Mouse (Mus musculus): ENCODE results near the gene Cenpv. TPM values are rescaled to one million over a fixed set of nuclear protein-coding genes. Genes with fewer than 3 reads are reported as not detected.

Gene Cenpv
- polyA plus RNA-seq, 1 experiment from 2014 or later, result 86.3 TPM

DNA sequence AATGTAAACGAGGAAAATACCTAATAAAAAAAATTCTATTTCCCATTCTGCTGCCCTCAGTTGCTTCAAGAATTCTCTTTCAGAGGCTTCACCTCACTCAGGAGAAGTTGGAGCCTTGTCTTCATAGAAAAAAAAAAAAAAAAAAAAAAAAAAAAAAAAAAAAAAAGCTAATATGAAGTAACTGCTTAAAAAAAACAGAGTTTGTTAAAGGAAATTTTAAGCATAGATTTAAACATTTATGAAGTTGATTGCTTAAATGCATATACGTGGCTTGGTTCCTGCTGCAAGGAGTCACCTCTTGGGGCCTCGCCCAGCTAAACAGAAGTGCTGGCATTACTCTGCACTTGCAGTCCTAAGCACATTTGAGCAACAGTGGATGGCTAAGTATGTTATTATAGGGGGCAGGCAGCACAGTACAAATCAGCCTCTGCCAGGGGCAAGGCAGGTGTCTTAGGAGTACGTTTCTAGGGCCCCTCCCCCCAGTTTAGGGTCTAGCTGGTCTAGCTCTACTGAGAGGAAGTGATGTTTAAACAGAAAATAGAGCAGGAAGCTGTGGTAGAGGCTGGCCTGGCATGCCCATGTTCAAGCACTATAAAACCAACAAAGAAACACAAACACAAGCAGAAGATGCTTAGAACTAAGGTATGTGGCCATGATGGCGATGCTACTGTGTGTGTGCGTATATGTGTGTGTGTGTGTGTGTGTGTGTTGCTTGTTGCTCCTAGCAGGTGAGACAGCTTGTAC is 35.1 kb upstream of the Cenpv start, which contains the start of gene Trpv2:
Trpv2 (plus strand) TSS at position 528 of the 744 bp plus-strand sequence.
- WGBS, result 84% methylated on average over 6 of the region's 6 CpGs
- H3K4me2 ChIP-seq (ENCODE audit: low read length), result peak within 1 kb of the TSS; percentile 94
- H3K4me3 ChIP-seq (replicated peaks; ENCODE audit: low read length), result peak within 1 kb of the TSS; percentile 58
- H3K36me3 ChIP-seq (ENCODE audit: control insufficient read depth, insufficient read depth), result no peaks in the 10 kb centered on the region
- peak within 1 kb of the TSS; percentile 68; the same call in 1 of the 2 replicates for H3K9ac ChIP-seq (replicated peaks; ENCODE audit: low read depth, low read length)
- no peaks in the 10 kb centered on the region for H3K9me3 ChIP-seq (ENCODE audit: control insufficient read depth, low read length)
- ATAC-seq, result no peak
- no peaks in the 10 kb centered on the region for H3K27me3 ChIP-seq (replicated peaks; ENCODE audit: control insufficient read depth, insufficient read depth, low read length)
- peaks cover 6% of the 10 kb centered on the region for H3K4me1 ChIP-seq (replicated peaks; ENCODE audit: control insufficient read depth, insufficient read depth, low read length)
- no peak within 1 kb of the TSS for H3K27ac ChIP-seq (ENCODE audit: low read length)

DNA sequence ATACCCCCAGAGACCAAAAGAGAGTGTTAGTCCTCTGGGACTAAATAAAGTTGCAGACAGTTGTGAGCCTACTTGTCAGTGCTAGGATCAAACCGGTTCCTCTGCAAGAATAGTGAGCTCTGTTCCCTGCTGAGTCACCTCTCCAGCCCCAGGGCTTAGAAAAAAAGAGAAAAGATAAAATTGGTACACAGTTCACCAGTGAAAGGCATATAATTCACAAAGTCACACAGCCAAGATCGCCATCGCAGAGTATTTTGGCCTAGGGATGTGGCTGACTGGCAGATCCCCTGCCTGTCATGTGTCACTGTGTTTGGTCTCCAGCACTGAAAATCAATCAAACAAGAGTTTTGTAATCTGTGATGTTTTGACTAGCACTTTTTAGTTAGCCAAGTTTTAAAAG is 29.2 kb upstream of the Cenpv start:
- Histone ChIP-seq H3K27me3 (replicated peaks; ENCODE audit: control insufficient read depth, insufficient read depth, low read length) (no peaks in the 10 kb centered on the region), H3K4me3 (replicated peaks; ENCODE audit: low read length) (no peak overlapping the region), H3K9me3 (ENCODE audit: control insufficient read depth, low read length) (no peaks in the 10 kb centered on the region), H3K27ac (ENCODE audit: low read length) (no peak overlapping the region), H3K9ac (replicated peaks; ENCODE audit: low read depth, low read length) (no peak overlapping the region), H3K36me3 (ENCODE audit: control insufficient read depth, insufficient read depth) (no peaks in the 10 kb centered on the region), H3K4me1 (replicated peaks; ENCODE audit: control insufficient read depth, insufficient read depth, low read length) (no peaks in the 10 kb centered on the region), H3K4me2 (ENCODE audit: low read length) (no peak overlapping the region)
- ATAC-seq, result no peak
- WGBS, result 76% methylated on average over 3 of the region's 3 CpGs

- Histone ChIP-seq H3K36me3 (ENCODE audit: control insufficient read depth, insufficient read depth) (no peaks in the 10 kb centered on the region), H3K4me1 (replicated peaks; ENCODE audit: control insufficient read depth, insufficient read depth, low read length) (no peaks in the 10 kb centered on the region), H3K4me2 (ENCODE audit: low read length) (no peak overlapping the region), H3K27ac (ENCODE audit: low read length) (no peak overlapping the region), H3K9ac (replicated peaks; ENCODE audit: low read depth, low read length) (no peak overlapping the region), H3K27me3 (replicated peaks; ENCODE audit: control insufficient read depth, insufficient read depth, low read length) (no peaks in the 10 kb centered on the region), H3K9me3 (ENCODE audit: control insufficient read depth, low read length) (no peaks in the 10 kb centered on the region), H3K4me3 (replicated peaks; ENCODE audit: low read length) (no peak overlapping the region)
- ATAC-seq, result no peak
- WGBS, result 64% methylated on average over 1 of the region's 1 CpGs
Measured at GRCm38 (mm10) chr11:62566211-62566610, 27.1 kb upstream of the Cenpv start.

GRCm38 (mm10) chr11:62565747-62566146 is 26.7 kb upstream of the Cenpv start:
- WGBS, result 77% methylated on average over 7 of the region's 7 CpGs
- no peaks in the 10 kb centered on the region for H3K9me3 ChIP-seq (ENCODE audit: control insufficient read depth, low read length)
- H3K4me2 ChIP-seq (ENCODE audit: low read length), result no peak overlapping the region
- no peak overlapping the region for H3K27ac ChIP-seq (ENCODE audit: low read length)
- H3K36me3 ChIP-seq (ENCODE audit: control insufficient read depth, insufficient read depth), result no peaks in the 10 kb centered on the region
- H3K4me1 ChIP-seq (replicated peaks; ENCODE audit: control insufficient read depth, insufficient read depth, low read length), result no peaks in the 10 kb centered on the region
- H3K4me3 ChIP-seq (replicated peaks; ENCODE audit: low read length), result no peak overlapping the region
- no peak for ATAC-seq
- H3K9ac ChIP-seq (replicated peaks; ENCODE audit: low read depth, low read length), result no peak overlapping the region
- no peaks in the 10 kb centered on the region for H3K27me3 ChIP-seq (replicated peaks; ENCODE audit: control insufficient read depth, insufficient read depth, low read length)

- WGBS, result 93% methylated on average over 2 of the region's 2 CpGs
- Histone ChIP-seq H3K4me2 (ENCODE audit: low read length) (no peak overlapping the region), H3K9me3 (ENCODE audit: control insufficient read depth, low read length) (no peaks in the 10 kb centered on the region), H3K4me3 (replicated peaks; ENCODE audit: low read length) (no peak overlapping the region), H3K36me3 (ENCODE audit: control insufficient read depth, insufficient read depth) (no peaks in the 10 kb centered on the region), H3K27me3 (replicated peaks; ENCODE audit: control insufficient read depth, insufficient read depth, low read length) (no peaks in the 10 kb centered on the region), H3K27ac (ENCODE audit: low read length) (no peak overlapping the region), H3K4me1 (replicated peaks; ENCODE audit: control insufficient read depth, insufficient read depth, low read length) (0 out of 2 replicates have a peak, but pooled peaks cover 3% of the 10 kb centered on the region), H3K9ac (replicated peaks; ENCODE audit: low read depth, low read length) (no peak overlapping the region)
- no peak for ATAC-seq
Measured at GRCm38 (mm10) chr11:62563590-62563989, 24.5 kb upstream of the Cenpv start.

GRCm38 (mm10) chr11:62560463-62561016 is 21.5 kb upstream of the Cenpv start:
- ATAC-seq, result no peak
- peak overlapping the region; percentile 36 for H3K9ac ChIP-seq (replicated peaks; ENCODE audit: low read depth, low read length)

GRCm38 (mm10) chr11:62558961-62559646 is 20.0 kb upstream of the Cenpv start:
- no peak for ATAC-seq
- Histone ChIP-seq H3K9ac (replicated peaks; ENCODE audit: low read depth, low read length) (no peak overlapping the region), H3K27me3 (replicated peaks; ENCODE audit: control insufficient read depth, insufficient read depth, low read length) (no peaks in the 10 kb centered on the region), H3K4me3 (replicated peaks; ENCODE audit: low read length) (no peak overlapping the region), H3K4me2 (ENCODE audit: low read length) (no peak overlapping the region), H3K36me3 (ENCODE audit: control insufficient read depth, insufficient read depth) (no peaks in the 10 kb centered on the region; the same call in 1 of the 2 replicates), H3K9me3 (ENCODE audit: control insufficient read depth, low read length) (no peaks in the 10 kb centered on the region), H3K4me1 (replicated peaks; ENCODE audit: control insufficient read depth, insufficient read depth, low read length) (peaks cover 22% of the 10 kb centered on the region), H3K27ac (ENCODE audit: low read length) (no peak overlapping the region)
- WGBS, result 77% methylated on average over 6 of the region's 6 CpGs

More at GRCm38 (mm10) chr11:62560463-62561016, 21.5 kb upstream of the Cenpv start:
- peak overlapping the region; percentile 29 for H3K4me3 ChIP-seq (replicated peaks; ENCODE audit: low read length)
- H3K27me3 ChIP-seq (replicated peaks; ENCODE audit: control insufficient read depth, insufficient read depth, low read length), result no peaks in the 10 kb centered on the region
- no peaks in the 10 kb centered on the region for H3K9me3 ChIP-seq (ENCODE audit: control insufficient read depth, low read length)
- peak overlapping the region; percentile 50 for H3K4me2 ChIP-seq (ENCODE audit: low read length)
- peaks cover 8% of the 10 kb centered on the region; the same call in 1 of the 2 replicates for H3K4me1 ChIP-seq (replicated peaks; ENCODE audit: control insufficient read depth, insufficient read depth, low read length)
- no peaks in the 10 kb centered on the region for H3K36me3 ChIP-seq (ENCODE audit: control insufficient read depth, insufficient read depth)
- H3K27ac ChIP-seq (ENCODE audit: low read length), result no peak overlapping the region
- WGBS, result 38% methylated on average over 43 of the region's 43 CpGs

- WGBS, result 61% methylated on average over 2 of the region's 2 CpGs
- no peak for ATAC-seq
- no peak overlapping the region for H3K4me3 ChIP-seq (replicated peaks; ENCODE audit: low read length)
Measured at GRCm38 (mm10) chr11:62558152-62558551, 19.1 kb upstream of the Cenpv start.

GRCm38 (mm10) chr11:62557205-62557604 is 18.1 kb upstream of the Cenpv start:
- WGBS, result 80% methylated on average over 5 of the region's 5 CpGs
- no peak overlapping the region for H3K27ac ChIP-seq (ENCODE audit: low read length)
- peaks cover 30% of the 10 kb centered on the region for H3K4me1 ChIP-seq (replicated peaks; ENCODE audit: control insufficient read depth, insufficient read depth, low read length)
- no peak overlapping the region for H3K4me3 ChIP-seq (replicated peaks; ENCODE audit: low read length)
- H3K4me2 ChIP-seq (ENCODE audit: low read length), result no peak overlapping the region
- peaks cover 2% of the 10 kb centered on the region; the same call in 1 of the 2 replicates for H3K36me3 ChIP-seq (ENCODE audit: control insufficient read depth, insufficient read depth)
- H3K9me3 ChIP-seq (ENCODE audit: control insufficient read depth, low read length), result no peaks in the 10 kb centered on the region
- ATAC-seq, result no peak
- H3K27me3 ChIP-seq (replicated peaks; ENCODE audit: control insufficient read depth, insufficient read depth, low read length), result no peaks in the 10 kb centered on the region
- H3K9ac ChIP-seq (replicated peaks; ENCODE audit: low read depth, low read length), result no peak overlapping the region

More at GRCm38 (mm10) chr11:62558152-62558551, 19.1 kb upstream of the Cenpv start:
- H3K4me1 ChIP-seq (replicated peaks; ENCODE audit: control insufficient read depth, insufficient read depth, low read length), result peaks cover 30% of the 10 kb centered on the region
- H3K27me3 ChIP-seq (replicated peaks; ENCODE audit: control insufficient read depth, insufficient read depth, low read length), result no peaks in the 10 kb centered on the region
- no peak overlapping the region for H3K4me2 ChIP-seq (ENCODE audit: low read length)
- H3K36me3 ChIP-seq (ENCODE audit: control insufficient read depth, insufficient read depth), result peaks cover 2% of the 10 kb centered on the region; the same call in 1 of the 2 replicates
- H3K9me3 ChIP-seq (ENCODE audit: control insufficient read depth, low read length), result no peaks in the 10 kb centered on the region
- H3K27ac ChIP-seq (ENCODE audit: low read length), result no peak overlapping the region
- H3K9ac ChIP-seq (replicated peaks; ENCODE audit: low read depth, low read length), result no peak overlapping the region

Data from forebrain, embryonic 16.5 days (tissue).